Mouse (Mus musculus): ENCODE results near the gene Dlg5. TPM values are rescaled to one million over a fixed set of nuclear protein-coding genes. Genes with fewer than 3 reads are reported as not detected.

The Dlg5 gene
- polyA plus RNA-seq, 2 experiments, result 0.96 to 2.1 TPM

DNA sequence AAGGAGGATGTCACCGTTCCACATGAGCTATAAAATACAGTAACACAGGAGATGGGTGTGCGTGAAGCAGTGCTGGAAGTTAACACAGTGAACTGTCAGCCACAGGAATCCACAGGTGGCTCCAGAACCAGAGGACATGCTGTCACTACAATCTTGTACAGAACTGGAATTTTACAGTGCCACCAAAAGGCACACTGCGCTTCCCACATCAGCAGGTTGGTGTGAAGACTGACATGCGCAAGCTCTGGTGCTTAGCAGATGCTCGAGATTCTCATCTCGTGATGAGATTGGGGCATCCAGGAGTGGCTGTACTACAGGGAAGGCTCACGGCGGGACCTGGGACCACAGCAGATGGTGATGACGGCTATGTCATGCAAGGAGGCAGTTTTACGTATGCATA lies 82.9 kb downstream of the Dlg5 start:
- TF ChIP-seq EP300 (IDR thresholded peaks at IDR 0.05; ENCODE audit: low read depth) (no peak), CTCF (IDR thresholded peaks at IDR 0.05; ENCODE audit: low read depth) (no peak)
- Histone ChIP-seq H3K36me3 (replicated peaks; ENCODE audit: control insufficient read depth, insufficient read depth, low read depth) (no peaks in the 10 kb centered on the region), H3K4me1 (replicated peaks; ENCODE audit: control insufficient read depth in 2 of 2, insufficient read depth in 2 of 2, low read length in 1 of 2) (no peaks in the 10 kb centered on the region), H3K9me3 (ENCODE audit: control insufficient read depth, low read length) (no peaks in the 10 kb centered on the region), H3K4me3 (ENCODE audit: insufficient read depth in 1 of 2, low read depth in 2 of 2, low read length in 2 of 2) (no peak overlapping the region), H3K27me3 (ENCODE audit: control insufficient read depth, insufficient read depth, low read length) (no peaks in the 10 kb centered on the region), H3K9ac (replicated peaks) (no peak overlapping the region), H3K4me2 (ENCODE audit: low read depth) (no peak overlapping the region), H3K27ac (no peak overlapping the region)
- WGBS (ENCODE audit: insufficient replicate concordance), result 73% methylated on average over 10 of the region's 10 CpGs
- ATAC-seq (ENCODE audit: insufficient read depth), result no peak
- DNase-seq (ENCODE audit: low read depth in 3 of 3, low spot score in 3 of 3), result no peak

DNA sequence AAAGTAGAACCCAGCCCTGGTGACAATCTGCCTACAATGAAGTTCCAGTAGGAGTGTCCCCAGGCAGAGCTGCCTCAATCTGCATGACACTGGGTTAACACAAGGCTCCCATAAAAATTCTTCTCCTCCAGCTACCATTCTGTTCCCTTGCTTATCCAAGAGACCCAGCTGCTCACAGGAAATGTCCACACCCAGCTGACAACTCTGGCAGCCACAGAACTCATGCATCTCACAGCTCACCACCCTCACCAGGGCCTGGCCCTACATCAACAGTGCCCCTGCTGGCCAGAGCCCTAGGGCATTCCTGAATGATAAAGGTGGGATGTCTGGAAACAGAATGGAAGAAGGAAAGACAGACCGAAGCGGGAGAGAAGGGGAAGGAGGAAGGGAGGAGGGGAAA lies 96.8 kb downstream of the Dlg5 start:
- DNase-seq (ENCODE audit: low read depth in 3 of 3, low spot score in 3 of 3) (peak in 1 of 3 experiments; percentile 36), ATAC-seq (ENCODE audit: insufficient read depth) (peak; percentile 84)
- Histone ChIP-seq H3K4me2 (ENCODE audit: low read depth) (no peak overlapping the region), H3K27ac (no peak overlapping the region), H3K36me3 (replicated peaks; ENCODE audit: control insufficient read depth, insufficient read depth, low read depth) (no peaks in the 10 kb centered on the region), H3K4me3 (ENCODE audit: insufficient read depth in 1 of 2, low read depth in 2 of 2, low read length in 2 of 2) (no peak overlapping the region), H3K4me1 (replicated peaks; ENCODE audit: control insufficient read depth in 2 of 2, insufficient read depth in 2 of 2, low read length in 1 of 2) (peaks cover 0 to 18% of the 10 kb centered on the region in 2 experiments; a peak in 2 of 4 replicates), H3K9ac (replicated peaks) (no peak overlapping the region), H3K27me3 (ENCODE audit: control insufficient read depth, insufficient read depth, low read length) (no peaks in the 10 kb centered on the region), H3K9me3 (ENCODE audit: control insufficient read depth, low read length) (no peaks in the 10 kb centered on the region)
- TF ChIP-seq EP300 (IDR thresholded peaks at IDR 0.05; ENCODE audit: low read depth) (no peak), CTCF (IDR thresholded peaks at IDR 0.05; ENCODE audit: low read depth) (peak; percentile 80)
- 68% methylated on average over 2 of the region's 2 CpGs for WGBS (ENCODE audit: insufficient replicate concordance)

DNA sequence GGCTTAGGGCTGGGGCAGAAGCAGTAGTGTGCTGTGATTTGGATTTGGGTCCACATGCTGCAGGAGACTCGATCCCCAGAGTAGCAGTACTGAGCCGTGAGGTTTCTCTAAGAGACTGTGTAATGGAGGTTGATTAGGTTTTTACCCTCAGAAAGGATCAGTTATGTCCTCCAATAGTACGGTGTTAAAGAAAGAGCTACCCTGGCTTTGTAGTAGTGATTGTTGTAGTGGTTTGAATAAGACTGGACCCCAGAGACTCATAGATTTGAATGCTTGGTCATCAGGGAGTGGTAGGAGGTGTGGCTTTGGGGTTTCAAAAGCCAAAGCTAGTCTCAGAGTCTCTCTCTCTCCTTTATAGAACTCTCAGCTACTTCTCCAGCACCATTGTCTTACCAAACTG lies 100.9 kb downstream of the Dlg5 start:
- H3K9me3 ChIP-seq (ENCODE audit: control insufficient read depth, low read length), result no peaks in the 10 kb centered on the region
- no peak overlapping the region for H3K4me3 ChIP-seq (ENCODE audit: insufficient read depth in 1 of 2, low read depth in 2 of 2, low read length in 2 of 2)
- H3K27me3 ChIP-seq (ENCODE audit: control insufficient read depth, insufficient read depth, low read length), result no peaks in the 10 kb centered on the region
- ATAC-seq (ENCODE audit: insufficient read depth) (no peak), DNase-seq (ENCODE audit: low read depth in 3 of 3, low spot score in 3 of 3) (no peak)
- H3K4me1 ChIP-seq (replicated peaks; ENCODE audit: control insufficient read depth in 2 of 2, insufficient read depth in 2 of 2, low read length in 1 of 2), result peaks cover 37 to 59% of the 10 kb centered on the region in 2 experiments
- TF ChIP-seq EP300 (IDR thresholded peaks at IDR 0.05; ENCODE audit: low read depth), result no peak
- TF ChIP-seq CTCF (IDR thresholded peaks at IDR 0.05; ENCODE audit: low read depth), result no peak
- no peak overlapping the region for H3K9ac ChIP-seq (replicated peaks)
- no peak overlapping the region for H3K27ac ChIP-seq
- no peaks in the 10 kb centered on the region for H3K36me3 ChIP-seq (replicated peaks; ENCODE audit: control insufficient read depth, insufficient read depth, low read depth)
- no peak overlapping the region for H3K4me2 ChIP-seq (ENCODE audit: low read depth)
- 69% methylated on average over 3 of the region's 3 CpGs for WGBS (ENCODE audit: insufficient replicate concordance)

DNA sequence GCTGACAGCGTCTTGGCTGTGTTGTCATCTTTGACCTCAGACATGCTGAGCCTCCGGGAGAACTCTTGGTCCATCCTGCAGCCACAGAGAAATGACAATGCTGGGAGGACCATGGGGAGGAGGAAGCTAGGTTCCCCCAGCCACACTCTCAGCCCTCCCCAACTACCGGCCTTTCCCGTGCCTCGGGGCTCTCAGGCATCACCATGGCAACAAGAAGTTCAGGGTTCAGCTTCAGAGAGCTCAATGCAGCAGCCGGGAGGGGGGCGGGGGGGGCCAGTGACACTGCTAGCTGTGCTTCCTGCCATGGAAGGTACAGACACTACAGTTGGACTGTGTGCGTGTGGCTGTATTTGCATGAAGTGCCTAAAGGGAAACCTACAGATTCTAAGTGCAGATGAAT lies 101.3 kb downstream of the Dlg5 start:
- Histone ChIP-seq H3K36me3 (replicated peaks; ENCODE audit: control insufficient read depth, insufficient read depth, low read depth) (no peaks in the 10 kb centered on the region), H3K4me3 (ENCODE audit: insufficient read depth in 1 of 2, low read depth in 2 of 2, low read length in 2 of 2) (no peak overlapping the region), H3K4me2 (ENCODE audit: low read depth) (no peak overlapping the region), H3K9ac (replicated peaks) (no peak overlapping the region), H3K4me1 (replicated peaks; ENCODE audit: control insufficient read depth in 2 of 2, insufficient read depth in 2 of 2, low read length in 1 of 2) (peaks cover 39 to 63% of the 10 kb centered on the region in 2 experiments), H3K27me3 (ENCODE audit: control insufficient read depth, insufficient read depth, low read length) (no peaks in the 10 kb centered on the region), H3K27ac (no peak overlapping the region), H3K9me3 (ENCODE audit: control insufficient read depth, low read length) (no peaks in the 10 kb centered on the region)
- ATAC-seq (ENCODE audit: insufficient read depth) (no peak), DNase-seq (ENCODE audit: low read depth in 3 of 3, low spot score in 3 of 3) (no peak)
- TF ChIP-seq CTCF (IDR thresholded peaks at IDR 0.05; ENCODE audit: low read depth) (no peak), EP300 (IDR thresholded peaks at IDR 0.05; ENCODE audit: low read depth) (no peak)
- 51% methylated on average over 8 of the region's 8 CpGs for WGBS (ENCODE audit: insufficient replicate concordance)

DNA sequence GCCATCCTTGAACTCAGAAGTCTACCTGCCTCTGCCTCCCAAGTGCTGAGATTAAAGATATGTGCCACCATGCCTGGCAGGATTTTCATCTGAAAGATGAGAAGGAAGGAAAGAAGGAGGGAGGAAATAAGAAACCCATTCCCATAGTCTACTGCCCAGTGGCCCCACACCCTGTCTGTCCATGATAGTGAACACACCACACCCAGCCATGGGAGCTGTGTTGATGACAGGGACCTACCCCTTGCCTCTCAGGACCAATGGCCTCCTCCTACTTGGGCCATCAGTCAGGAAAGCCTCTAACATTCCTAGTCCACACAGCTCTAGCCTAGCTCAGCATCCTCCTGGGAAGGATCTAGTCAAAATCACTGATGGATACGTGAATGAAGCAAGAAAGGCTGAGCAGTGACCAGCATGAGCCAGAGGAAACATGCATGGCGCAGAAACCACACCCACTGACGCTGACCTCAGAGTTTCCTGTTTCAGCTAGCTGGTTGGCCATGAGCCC lies 102.7 kb downstream of the Dlg5 start:
- Histone ChIP-seq H3K36me3 (replicated peaks; ENCODE audit: control insufficient read depth, insufficient read depth, low read depth) (no peaks in the 10 kb centered on the region), H3K4me3 (ENCODE audit: insufficient read depth in 1 of 2, low read depth in 2 of 2, low read length in 2 of 2) (no peak overlapping the region), H3K9me3 (ENCODE audit: control insufficient read depth, low read length) (no peaks in the 10 kb centered on the region), H3K4me1 (replicated peaks; ENCODE audit: control insufficient read depth in 2 of 2, insufficient read depth in 2 of 2, low read length in 1 of 2) (peaks cover 43 to 60% of the 10 kb centered on the region in 2 experiments), H3K9ac (replicated peaks) (no peak overlapping the region), H3K4me2 (ENCODE audit: low read depth) (peak overlapping the region; percentile 47), H3K27me3 (ENCODE audit: control insufficient read depth, insufficient read depth, low read length) (no peaks in the 10 kb centered on the region), H3K27ac (peak overlapping the region; percentile 55)
- 43% methylated on average over 3 of the region's 3 CpGs for WGBS (ENCODE audit: insufficient replicate concordance)
- DNase-seq (ENCODE audit: low read depth in 3 of 3, low spot score in 3 of 3) (peak in 2 of 3 experiments; percentile 26 to 31), ATAC-seq (ENCODE audit: insufficient read depth) (peak; percentile 82)
- TF ChIP-seq EP300 (IDR thresholded peaks at IDR 0.05; ENCODE audit: low read depth) (0 out of 2 replicates have a peak, but pooled peaks have one; percentile 22), CTCF (IDR thresholded peaks at IDR 0.05; ENCODE audit: low read depth) (no peak)
